Mouse (Mus musculus) testis, adult 2 months (tissue): ENCODE measurements at regions not wholly inside any gene's neighbourhood (a gene's known extent, or its start where the extent isn't known, plus 50 kb on each side); places are given as distances from the start of the nearest gene placed in this dataset.

Source experiments
- CTCF ChIP-seq: fragments of 200-500 bp; IDR thresholded peaks from 2 replicates; pipeline ENCODE4 v1.5.1; 2012; ENCODE audit warnings: low read depth, mild to moderate bottlenecking, inconsistent platforms, low read length, moderate library complexity; ENCODE audit not compliant: control insufficient read depth, insufficient read depth, insufficient replicate concordance
- POLR2A ChIP-seq: fragments of 200-500 bp; IDR thresholded peaks from 2 replicates; pipeline ENCODE4 v1.6.1; 2012; ENCODE audit warnings: low read depth, mild to moderate bottlenecking, inconsistent platforms, low read length, moderate library complexity; ENCODE audit not compliant: control insufficient read depth

GRCm38 (mm10) chr17:87513822-87514221 is 67.1 kb upstream of the Calm2 start:
- no peak for TF ChIP-seq CTCF
- TF ChIP-seq POLR2A: no peak
